Mouse (Mus musculus) heart, postnatal 14 days (tissue): Measurements from ENCODE around the gene Gfpt1. TPM values are rescaled to one million over a fixed set of nuclear protein-coding genes. Genes with fewer than 3 reads are reported as not detected.
"Not testable (repeated sequence)": the region's sequence is repeated elsewhere in the genome, so short reads cannot be mapped to it uniquely, and the experiment has no call there.

ENCODE experiments used
- DNase-seq, 2 experiments: peaks; one replicate each; pipeline ENCODE4 v3.0.0; 2021 to 2022
- intact Hi-C: fragments of 180-260 bp; cut with DNase I; formaldehyde crosslinking; loops from one replicate; pipeline ENCODE4 v1.15.1; 2025
- total RNA-seq, 2 experiments: library from RNA; stranded (reverse); gene quantifications; 2 replicates each; pipeline ENCODE4 v1.2.3; 2021

Gene Gfpt1
- total RNA-seq, 2 experiments from 2014 or later = 14.2 to 15.5 TPM

DNA sequence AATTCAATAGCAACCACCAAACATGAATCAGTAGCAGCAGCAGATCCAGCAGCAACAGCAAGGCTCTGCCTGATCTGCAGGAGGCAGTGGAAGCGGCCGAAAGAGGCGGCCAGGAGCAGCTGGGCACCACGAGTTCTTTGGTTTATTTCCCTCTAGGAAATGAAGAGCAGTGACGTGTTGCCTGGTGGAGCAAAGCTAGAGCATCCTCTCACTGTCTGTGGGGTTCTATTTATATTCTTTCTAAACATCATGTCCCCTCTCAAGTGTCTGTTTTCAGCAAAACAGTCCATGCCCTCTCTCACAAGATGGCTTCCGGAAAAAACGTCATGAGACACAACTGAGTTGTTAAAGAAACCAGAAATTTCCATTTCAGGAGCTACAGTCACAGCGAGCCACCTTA is 3.5 kb upstream of the Gfpt1 start:
- no peak for DNase-seq
- intact Hi-C loops = no loop called here

DNA sequence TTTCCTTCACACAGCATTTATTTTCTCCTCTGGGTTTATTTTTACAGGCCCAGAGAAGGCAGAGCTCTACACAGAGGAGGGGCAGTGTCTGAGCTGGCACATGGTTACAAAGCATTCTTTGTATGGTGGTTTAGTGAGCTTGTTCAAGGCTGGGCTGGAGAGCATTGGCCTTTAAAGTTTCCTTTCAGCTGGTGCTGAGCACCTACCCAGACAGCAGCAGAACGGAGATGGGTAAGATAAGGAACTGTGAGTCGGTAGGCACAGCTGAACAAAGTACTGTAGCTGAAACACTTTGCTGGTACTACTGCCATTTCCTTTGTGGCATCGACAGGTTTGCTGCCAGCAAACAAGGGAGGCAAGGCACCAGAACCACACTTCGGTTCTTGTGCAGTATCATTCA is 1.7 kb upstream of the Gfpt1 start:
- DNase-seq = no peak
- intact Hi-C loops = no loop called here

DNA sequence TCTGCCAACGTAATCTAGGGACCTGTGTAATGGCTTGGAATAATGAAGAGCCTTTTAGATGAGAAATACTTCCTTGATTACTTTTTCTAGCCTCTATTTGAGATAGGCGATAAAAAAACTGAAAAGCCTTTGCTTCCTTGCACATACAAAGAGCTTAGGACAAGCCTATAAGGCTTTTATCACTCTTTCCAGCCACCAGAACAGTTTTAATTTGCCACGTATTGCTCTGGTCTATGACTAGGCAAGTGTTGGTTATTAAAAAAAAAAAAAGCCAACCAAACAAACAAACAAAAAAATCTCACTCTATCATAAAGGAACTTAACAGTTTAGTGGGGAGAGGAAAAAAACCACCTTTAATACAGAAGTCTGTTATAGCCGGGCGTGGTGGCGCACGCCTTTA is 1.2 kb upstream of the Gfpt1 start:
- intact Hi-C loops = no loop called here

DNA sequence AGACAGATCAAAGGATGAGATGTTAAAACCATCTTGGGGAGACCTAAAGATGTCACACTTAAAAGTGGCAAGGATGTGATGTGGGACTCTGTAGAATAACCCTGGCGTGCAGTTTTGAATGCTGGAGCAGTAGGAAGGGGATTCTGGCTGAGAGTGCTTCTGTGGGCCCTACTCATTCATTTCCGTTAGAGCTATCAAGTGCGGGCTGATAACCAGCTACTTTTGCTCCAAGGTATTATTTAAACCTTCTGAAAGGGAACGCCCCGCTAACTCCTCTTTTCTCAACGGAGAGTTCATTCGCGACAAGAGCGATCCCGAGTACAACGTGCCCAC is 676 bp upstream of the Gfpt1 start:
- intact Hi-C loops = no loop called here
- DNase-seq = no peak

More for the DNA sequence above, 1.2 kb upstream of the Gfpt1 start:
- no peak for DNase-seq

DNA sequence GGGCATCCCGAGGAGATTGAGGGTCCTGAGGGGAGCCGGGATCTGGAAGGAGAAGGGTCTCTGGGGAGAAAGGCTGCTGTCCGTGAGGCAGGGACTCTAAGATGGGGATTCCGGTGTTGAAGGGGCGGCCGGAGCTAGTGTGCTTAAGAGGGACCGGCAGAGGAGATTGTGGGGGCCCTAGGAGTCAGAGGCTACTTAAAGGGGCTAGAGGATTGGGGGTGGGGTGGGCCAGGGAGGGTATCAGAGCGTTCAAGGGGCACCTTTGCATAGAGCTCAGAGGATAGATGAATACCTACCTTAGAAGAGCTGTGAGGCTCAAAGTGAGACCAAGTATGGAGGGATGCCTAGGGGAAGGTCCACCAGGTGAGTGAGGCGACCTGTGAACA is 478 bp downstream of the Gfpt1 start:
- intact Hi-C loops = no loop called here
- DNase-seq = no peak

DNA sequence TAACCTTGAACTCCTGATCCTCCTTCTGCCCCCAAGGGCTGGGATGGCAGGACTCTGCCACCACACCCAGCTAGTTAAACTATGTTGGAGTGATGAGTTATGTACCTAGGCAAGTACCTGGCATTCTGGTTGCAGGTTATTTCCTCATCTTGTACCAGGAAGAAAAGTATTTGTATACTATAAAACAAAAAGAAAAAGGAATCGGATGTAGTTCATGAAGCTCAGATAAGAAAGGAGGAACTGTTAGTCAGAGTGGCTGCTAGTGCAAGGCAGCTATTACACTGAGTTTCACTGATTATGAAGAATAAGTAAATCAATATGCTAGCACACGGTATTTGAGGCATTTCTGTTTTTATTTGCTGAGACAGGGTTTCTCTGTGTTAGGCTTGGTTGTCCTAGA is 2.2 kb downstream of the Gfpt1 start:
- no peak for DNase-seq
- intact Hi-C loops = no loop called here

DNA sequence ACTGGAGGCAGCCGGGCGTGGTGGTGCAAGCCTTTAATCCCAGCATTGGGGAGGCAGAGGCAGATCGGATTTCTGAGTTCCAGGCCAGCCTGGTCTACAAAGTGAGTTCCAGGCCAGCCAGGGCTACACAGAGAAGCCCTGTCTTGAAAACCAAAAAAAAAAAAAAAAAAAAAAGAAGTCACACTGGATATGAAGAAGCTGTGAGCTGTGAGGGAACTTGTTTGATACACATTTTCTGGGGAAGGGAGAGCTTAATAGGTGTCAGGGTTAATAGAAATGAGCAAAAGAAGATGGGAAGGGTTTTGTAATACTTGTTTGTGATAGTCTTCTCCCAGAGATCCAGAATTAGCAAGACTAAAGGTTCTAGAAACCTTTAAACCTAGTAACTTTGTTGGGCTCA is 2.9 kb downstream of the Gfpt1 start:
- DNase-seq = no peak
- intact Hi-C loops = no loop called here

DNA sequence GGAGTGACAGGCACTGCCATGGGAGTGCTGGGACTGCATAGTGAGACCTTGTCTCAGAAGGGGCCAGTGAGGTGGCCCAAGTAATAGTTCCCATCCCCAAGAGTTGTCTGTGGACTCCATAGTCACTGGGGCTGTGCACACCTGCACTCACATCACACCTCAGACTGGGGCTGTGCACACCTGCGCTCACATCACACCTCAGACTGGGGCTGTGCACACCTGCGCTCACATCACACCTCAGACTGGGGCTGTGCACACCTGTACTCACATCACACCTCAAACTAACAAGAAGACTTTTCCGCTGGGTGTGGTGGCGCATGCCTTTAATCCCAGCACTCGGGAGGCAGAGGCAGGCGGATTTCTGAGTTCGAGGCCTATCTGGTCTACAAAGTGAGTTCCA is 6.1 kb downstream of the Gfpt1 start:
- intact Hi-C loops, DNase-seq: not testable (repeated sequence)

DNA sequence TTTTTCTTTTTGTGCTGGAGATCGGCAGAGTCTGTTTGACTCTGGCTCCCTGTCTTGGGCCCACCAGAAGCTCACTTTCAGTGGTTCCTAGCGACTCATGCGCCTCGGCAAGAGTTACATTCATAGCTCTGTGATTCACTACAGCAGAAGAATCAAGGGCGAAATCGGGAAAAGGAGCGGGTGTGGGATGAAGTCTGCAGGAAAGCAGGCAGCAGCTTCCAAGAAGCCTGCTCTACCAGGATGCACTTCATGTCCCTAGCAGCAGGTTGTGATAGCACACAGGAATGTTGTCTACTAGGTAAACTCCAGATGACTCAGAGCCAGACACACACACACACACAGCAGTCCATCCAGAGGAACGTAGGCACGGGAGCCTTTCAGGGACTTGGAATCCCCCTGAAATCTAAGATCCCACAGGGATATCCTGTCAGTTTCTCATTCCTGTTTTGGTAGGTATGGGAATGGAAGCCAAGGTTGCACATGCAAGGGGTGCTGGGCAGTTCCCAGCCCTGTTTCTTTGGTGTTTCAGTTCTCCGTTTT is 9.3 kb downstream of the Gfpt1 start:
- DNase-seq = no peak
- intact Hi-C loops = no loop called here

DNA sequence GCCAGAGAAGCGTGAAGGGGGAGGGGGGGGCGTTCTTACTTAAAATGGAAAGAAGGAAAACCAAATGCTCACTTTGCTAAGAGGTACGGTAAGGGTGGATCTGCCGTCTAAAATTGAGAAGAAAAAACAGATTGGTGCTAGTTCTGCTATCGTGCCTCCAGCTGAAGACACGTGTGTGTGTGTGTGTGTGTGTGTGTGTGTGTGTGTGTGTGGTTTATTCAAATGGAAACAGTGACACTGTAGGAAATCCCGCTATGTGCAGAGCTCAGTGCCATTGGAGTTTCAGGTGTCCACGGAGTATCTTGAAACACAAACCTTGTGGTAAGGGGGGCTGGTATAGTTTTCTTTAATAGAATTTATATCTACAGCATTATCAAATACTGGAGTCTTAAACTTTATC is 11.5 kb downstream of the Gfpt1 start:
- DNase-seq = no peak
- intact Hi-C loops = no loop called here

DNA sequence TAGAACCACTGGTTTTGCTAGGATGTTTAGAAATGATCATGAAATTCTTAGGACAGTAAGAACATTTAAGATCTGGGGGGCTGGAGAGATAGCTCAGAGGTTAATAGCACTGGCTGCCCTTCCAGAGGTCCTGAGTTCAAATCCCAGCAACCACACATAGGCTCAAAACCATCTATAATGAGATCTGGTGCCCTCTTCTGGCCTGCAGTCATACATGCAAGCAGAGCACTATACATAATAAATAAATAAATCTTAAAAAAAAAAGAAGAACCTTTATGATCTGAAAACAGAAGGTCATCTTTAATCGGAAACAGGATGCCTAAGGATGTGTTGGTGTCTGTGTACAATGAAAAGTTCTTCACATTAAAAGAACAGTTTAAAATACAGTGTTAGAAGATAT is 17.1 kb downstream of the Gfpt1 start:
- intact Hi-C loops = no loop called here
- DNase-seq = no peak

DNA sequence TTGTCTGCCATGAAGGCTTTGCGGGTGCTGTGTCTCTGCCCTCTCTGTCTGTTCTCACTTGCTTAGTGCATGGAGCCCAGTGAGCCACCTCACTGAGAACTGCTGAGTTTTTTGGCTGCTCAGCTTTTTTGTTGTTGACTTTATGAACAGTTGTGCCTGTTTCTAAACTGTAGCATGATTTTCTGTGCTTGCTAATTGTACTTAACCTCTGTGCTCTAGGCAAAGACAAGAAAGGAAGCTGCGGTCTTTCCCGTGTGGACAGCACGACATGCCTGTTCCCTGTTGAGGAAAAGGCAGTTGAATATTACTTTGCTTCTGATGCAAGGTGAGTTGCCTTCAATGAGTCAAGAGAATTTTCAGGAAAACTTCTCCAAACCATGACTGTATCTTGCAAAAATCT is 20.9 kb downstream of the Gfpt1 start:
- intact Hi-C loops = no loop called here
- no peak for DNase-seq

DNA sequence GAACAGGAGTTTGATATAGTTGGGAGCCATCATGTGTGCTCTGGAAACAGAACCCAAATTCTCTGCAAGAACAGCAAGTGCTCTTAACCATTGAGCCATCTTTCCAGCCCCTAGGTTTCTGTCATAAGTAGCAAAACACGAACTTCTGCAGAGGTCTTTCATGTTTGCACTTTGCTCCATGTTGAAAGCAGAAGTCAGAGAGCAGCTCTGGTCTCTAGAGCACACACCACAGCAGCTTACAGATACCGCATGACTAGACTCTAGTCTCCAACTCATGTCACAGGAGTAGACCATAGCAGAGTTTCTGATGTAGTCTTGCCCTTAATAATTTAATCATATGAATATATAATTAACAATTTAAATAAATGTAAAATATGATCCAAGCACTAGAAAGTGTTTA is 25.6 kb downstream of the Gfpt1 start:
- no peak for DNase-seq
- intact Hi-C loops = no loop called here

DNA sequence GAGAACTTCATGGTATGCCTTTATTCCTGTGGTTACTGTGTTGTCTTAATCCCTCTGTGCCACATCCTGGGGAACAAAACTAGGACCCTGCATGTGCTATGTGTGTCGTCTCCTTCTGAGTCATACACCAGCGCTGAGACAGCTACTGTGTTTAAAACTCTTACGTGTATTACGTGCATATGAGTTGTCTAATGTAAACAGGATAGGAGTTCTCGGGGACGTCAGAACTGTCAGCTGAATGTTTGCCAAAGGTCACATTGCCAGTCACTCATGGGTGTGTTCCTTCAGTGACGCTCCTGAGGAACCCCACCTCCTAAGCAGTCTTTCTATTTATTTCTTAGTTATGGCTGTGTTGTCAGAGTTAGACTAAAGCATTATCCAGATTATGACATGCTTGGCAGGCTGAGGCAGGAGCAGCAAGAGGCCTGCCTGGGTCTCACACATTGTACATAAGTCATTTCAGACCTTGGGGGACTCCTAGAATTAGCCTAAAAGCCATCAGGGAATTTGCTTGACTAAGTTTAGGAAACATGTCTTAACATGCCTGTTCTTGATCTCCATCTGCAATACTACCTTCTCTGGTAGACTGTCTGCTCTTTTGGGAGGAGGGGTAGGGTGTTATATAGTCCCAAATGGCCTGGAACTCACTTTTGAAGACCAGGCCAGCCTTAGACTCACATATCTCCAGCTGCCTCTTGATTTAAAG is 26.7 kb downstream of the Gfpt1 start:
- intact Hi-C loops = no loop called here
- no peak for DNase-seq

DNA sequence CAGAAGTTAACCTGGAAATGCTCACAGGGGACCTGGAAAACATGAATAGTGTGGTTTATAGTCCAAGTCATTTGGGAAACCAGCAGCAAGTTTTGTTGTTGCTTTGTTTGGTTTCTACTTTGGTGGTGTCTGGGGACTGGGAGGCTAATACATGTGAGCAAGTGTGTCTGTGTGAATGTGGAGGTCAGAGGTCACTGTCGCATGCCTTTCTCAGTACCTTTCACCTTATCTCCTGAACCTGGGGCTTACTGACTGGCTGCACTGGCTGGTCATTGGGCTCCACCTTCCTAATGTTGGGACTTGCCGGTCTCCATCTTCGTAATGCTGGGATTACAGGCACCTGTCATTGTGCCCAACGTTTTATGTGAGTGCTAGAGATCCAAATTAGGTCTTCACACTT is 28.0 kb downstream of the Gfpt1 start:
- intact Hi-C loops = no loop called here
- DNase-seq = no peak

DNA sequence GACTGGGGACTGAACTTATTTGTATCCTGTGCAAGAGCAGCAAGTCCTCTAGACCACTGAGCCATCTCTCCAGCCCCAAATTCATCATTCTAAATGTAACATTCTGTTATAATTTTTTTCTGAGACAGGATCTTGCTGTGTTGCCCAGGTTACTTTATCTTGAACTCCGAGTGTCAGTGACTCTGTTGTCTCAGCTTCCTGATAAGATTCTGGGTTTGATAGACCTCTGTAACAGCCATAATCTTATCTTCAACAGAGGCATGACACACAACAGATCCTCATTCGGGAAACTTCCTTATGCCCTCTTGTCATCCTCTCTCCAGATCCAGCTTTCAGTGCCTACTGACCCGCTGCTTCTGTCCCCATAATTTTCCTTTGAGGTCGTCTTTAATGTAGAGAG is 30.1 kb downstream of the Gfpt1 start:
- DNase-seq = no peak
- intact Hi-C loops = no loop called here

DNA sequence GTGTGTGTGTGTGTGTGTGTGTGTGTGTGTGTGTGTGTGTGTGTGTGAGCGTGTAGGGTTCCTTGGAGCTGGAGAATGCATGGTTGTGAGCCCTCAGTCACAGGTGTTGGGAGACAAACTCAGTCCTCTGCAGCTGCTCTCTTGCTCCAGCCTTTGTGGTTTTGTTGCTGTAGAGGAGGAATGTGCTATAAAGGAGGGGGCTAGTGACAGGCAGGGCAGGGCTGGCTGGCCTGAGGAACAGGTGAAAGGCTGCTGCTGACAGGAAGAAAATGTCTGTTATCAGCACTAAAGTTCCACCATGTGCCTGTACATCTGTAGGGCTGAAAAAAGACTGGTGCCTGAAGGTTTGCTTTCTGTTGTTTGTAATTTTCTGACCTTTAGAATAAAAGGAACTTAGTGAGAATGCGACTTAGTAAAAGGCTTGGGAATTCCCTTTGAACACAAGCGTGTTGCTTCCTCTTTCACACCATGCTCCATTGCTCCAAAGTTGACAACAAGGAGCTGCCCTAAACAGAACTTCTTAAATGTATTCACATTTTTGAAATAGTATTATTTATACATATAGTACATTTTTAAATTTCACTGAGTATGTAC is 32.5 kb downstream of the Gfpt1 start:
- DNase-seq = no peak
- intact Hi-C loops = no loop called here

DNA sequence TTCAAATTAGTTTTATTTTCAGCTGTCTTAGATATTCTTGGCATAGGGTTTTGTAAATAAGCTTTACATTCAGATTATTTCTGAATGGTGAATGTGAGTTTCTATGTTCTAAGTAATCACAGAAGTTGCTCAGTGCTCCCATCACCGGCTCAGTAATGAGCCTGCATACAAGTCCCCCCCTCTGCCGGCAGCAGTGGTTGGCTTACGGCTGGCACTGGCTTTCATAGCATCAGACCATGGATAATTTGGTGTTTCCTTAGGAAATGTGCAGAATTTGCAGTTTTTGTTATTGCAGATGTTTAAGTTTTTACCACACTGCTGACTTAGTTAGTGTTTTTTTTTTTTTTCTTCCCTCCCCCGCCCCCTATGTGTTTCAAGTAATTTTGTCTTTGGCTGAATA is 36.8 kb downstream of the Gfpt1 start:
- DNase-seq = no peak
- intact Hi-C loops = no loop called here

DNA sequence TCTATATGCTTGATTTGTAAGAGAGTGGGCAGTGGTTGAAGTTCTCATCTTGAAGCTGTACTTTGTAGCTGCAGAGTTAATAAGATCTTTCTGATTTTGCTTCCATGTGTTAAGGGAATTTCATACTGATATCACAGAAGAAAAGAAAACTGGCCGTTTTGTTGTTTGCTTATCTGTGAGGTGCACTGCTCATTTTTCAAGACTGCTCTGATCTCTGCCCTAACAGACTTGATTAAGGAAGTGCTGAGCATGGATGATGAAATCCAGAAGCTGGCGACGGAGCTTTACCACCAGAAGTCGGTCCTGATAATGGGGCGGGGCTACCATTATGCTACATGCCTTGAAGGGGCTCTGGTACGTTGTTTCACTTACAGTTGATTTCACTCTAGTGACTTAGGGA is 42.4 kb downstream of the Gfpt1 start:
- DNase-seq = no peak
- intact Hi-C loops = no loop called here

DNA sequence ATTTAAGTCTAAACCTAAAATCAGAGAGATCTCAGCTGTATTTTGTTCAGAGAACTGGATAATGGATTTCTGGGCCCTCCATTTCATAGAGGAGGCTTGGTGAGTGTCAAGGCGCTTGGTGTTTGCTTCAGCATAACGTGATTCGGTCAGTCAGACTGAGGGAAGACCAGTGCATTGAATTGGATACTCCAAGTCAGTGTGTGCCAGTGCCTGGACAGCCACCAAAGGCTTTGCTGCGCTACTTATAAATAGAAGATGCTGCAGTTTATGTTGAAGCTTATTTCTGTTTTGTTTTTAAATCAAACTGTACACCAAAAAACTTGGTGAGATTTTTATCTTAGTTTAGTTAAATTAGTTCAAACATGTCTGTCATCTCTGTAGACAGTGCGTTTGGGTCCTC is 45.7 kb downstream of the Gfpt1 start:
- no peak for DNase-seq
- intact Hi-C loops = no loop called here

DNA sequence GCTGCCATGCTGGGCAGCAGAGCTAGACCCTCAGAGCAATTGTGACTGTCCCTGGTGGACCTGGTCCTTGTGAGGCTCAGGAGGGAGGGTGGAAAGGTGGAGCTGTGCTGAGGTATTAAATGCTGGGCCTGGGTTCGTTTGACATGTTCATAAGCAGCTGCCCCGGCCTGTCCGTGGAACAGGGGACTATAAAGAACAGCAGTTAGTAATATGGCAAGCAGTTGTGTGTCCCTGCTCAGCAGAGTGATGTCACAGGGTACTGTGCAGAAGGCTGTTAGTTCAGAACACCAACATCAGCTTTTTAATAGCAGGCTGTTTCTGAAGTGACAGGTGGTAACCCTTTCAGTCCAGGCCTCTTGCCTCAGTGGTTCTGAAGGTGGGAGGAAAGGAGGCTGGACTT is 48.2 kb downstream of the Gfpt1 start:
- intact Hi-C loops = loop anchor here (10.0 kb wide), 1 partner anchor 434 kb away; no protein-coding TSS in a partner anchor
- no peak for DNase-seq

DNA sequence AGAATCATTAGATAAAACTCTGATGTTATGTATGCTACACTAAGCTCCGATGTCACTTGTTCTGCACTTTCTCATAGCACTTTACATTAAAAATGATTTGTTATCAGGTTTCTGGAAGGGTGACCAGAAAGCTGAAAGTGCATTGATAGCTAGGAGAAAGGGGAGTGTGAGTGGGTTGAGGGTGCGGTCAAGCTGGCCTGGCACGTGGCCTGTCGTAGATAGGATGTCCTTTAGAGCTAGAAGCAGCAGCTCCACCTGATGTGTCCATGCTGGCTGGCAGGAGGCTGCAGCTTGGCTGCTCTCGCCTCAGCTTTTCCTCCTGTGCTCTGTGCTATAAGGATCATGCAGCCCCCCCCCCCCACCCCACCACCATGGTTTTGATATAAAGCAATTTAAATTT is 49.8 kb downstream of the Gfpt1 start:
- DNase-seq = no peak
- intact Hi-C loops = loop anchor here (10.0 kb wide), 1 partner anchor 432 kb away; no protein-coding TSS in a partner anchor
